Mouse (Mus musculus) neural tube, embryonic 14.5 days (tissue): ENCODE measurements around the gene Ppp1r14b. TPM values are rescaled to one million over a fixed set of nuclear protein-coding genes. Genes with fewer than 3 reads are reported as not detected.
A peak's percentile ranks its signal among the peaks of the same experiment; 100 is the strongest.

Experiments used
- ATAC-seq: fragments of 200-750 bp; cut with Nextera tagmentation; 2 replicates; pipeline ENCODE4 v1.8.0; 2017; ENCODE audit warnings: low read depth, mild to moderate bottlenecking, moderate TSS enrichment, moderate library complexity
- H3K27ac ChIP-seq: fragments of 300-500 bp; sonication (generic); 2 replicates; pipeline ENCODE4 v1.5.1; 2014; ENCODE audit warnings: low read depth, mild to moderate bottlenecking, control low read depth, low read length, moderate library complexity, mixed read lengths
- H3K27me3 ChIP-seq: fragments of 300-500 bp; sonication (generic); 2 replicates; pipeline ENCODE4 v1.6.1; 2014; ENCODE audit warnings: low read length; ENCODE audit not compliant: control insufficient read depth, insufficient read depth
- H3K36me3 ChIP-seq: fragments of 300-500 bp; sonication (generic); 2 replicates; pipeline ENCODE4 v1.6.1; 2014; ENCODE audit warnings: low read length, mixed read lengths; ENCODE audit not compliant: control insufficient read depth, insufficient read depth
- H3K4me1 ChIP-seq: fragments of 300-500 bp; sonication (generic); 2 replicates; pipeline ENCODE4 v1.6.1; 2014; ENCODE audit warnings: low read length; ENCODE audit not compliant: control insufficient read depth, insufficient read depth
- H3K4me2 ChIP-seq: fragments of 300-500 bp; sonication (generic); 2 replicates; pipeline ENCODE4 v1.6.1; 2014; ENCODE audit warnings: mild to moderate bottlenecking, low read depth, low read length, control low read depth
- H3K4me3 ChIP-seq: fragments of 300-500 bp; sonication (generic); 2 replicates; pipeline ENCODE4 v1.5.1; 2014; ENCODE audit warnings: low read depth, low read length, control low read depth, mixed read lengths
- H3K9ac ChIP-seq: fragments of 300-500 bp; sonication (generic); replicated peaks from 2 replicates; pipeline ENCODE4 v1.6.1; 2014; ENCODE audit warnings: low read depth, mild to moderate bottlenecking, control low read depth, low read length, mixed read lengths
- H3K9me3 ChIP-seq: fragments of 300-500 bp; sonication (generic); 2 replicates; pipeline ENCODE4 v1.6.1; 2016; ENCODE audit warnings: low read length; ENCODE audit not compliant: control insufficient read depth
- WGBS: fragments of 180-500 bp; shearing (Covaris S2); extraction: QIAGEN DNeasy Blood & Tissue Kit; methylation state at CpG from one replicate; pipeline ENCODE4 v1.1.7; 2014; 5-methylcytosine and 5-hydroxymethylcytosine counted together
- polyA plus RNA-seq: library from polyadenylated mRNA; unstranded; fragments of >200 nt; fragmentation: Nextera tagmentation; extraction: Ambion mirVana; gene quantifications from 2 replicates; pipeline ENCODE4 v1.2.1, GENCODE M21; 2014

Gene Ppp1r14b
- polyA plus RNA-seq, 1 experiment from 2014 or later = 140 TPM

DNA sequence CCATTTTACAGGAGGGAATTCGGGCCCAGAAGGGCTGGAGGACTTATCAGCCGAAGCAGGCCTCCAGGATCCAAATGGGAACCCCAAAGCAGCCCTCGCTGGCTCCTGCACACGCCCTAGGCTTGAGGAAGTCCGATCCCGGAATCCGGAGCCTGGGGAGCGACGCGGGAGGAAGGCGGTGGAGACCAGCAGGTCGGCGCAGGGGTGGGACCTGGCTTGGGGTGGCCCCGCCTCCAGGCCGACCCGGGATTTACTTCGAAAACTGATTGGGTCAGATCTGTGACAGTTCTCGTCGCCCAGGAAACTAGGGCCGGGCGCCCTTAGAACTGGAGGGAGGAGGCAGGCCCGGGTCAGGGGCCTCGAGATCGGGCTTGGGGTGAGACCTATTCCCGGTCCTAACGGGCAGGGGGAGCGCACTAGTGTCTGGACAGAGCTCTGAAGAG, 32.5 kb upstream of the Ppp1r14b start, which contains the start of gene Gpr137:
TSS of gene Gpr137 (minus strand) at position 232 of the 443 bp plus-strand sequence.
- peak; percentile 83 for ATAC-seq
- peak within 1 kb of the TSS; percentile 100 for H3K4me2 ChIP-seq
- peaks cover 22% of the 10 kb centered on the region for H3K4me1 ChIP-seq
- no peaks in the 10 kb centered on the region for H3K9me3 ChIP-seq
- peak within 1 kb of the TSS; percentile 94 for H3K27ac ChIP-seq
- H3K9ac ChIP-seq = peak within 1 kb of the TSS; percentile 82
- peak within 1 kb of the TSS; percentile 85 for H3K4me3 ChIP-seq
- no peaks in the 10 kb centered on the region for H3K36me3 ChIP-seq
- under 1% methylated on average over 27 of the region's 27 CpGs for WGBS
- no peaks in the 10 kb centered on the region for H3K27me3 ChIP-seq

- Histone ChIP-seq H3K4me3 (peak overlapping the region; percentile 85), H3K27ac (peak overlapping the region; percentile 94), H3K36me3 (no peaks in the 10 kb centered on the region), H3K9me3 (no peaks in the 10 kb centered on the region), H3K9ac (peak overlapping the region; percentile 82), H3K4me2 (peak overlapping the region; percentile 100), H3K27me3 (no peaks in the 10 kb centered on the region), H3K4me1 (peaks cover 22% of the 10 kb centered on the region)
- 0 out of 2 replicates have a peak, but pooled peaks have one; percentile 1 for ATAC-seq
- WGBS = 23% methylated on average over 5 of the region's 5 CpGs
Observed at GRCm38 (mm10) chr19:6942764-6943163, 32.0 kb upstream of the Ppp1r14b start.

DNA sequence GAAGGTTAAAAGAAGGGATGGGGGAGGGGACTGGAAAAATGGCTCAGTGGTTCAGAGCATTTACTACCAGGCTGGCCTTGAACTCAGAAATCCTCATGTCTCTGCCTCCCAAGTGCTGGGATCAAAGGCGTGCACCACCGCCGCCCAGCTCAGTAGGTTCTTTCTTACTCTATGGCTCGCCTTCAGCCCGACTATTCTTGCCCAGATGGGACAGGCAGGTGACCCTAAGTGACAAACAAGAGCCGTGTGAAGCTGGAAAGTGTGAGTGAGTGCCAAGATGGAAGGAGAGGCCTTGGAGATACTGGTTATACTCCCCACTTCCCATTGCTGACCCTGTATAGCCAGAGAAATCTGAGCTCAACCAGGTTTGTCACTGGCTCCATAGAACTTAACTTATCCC, 31.1 kb upstream of the Ppp1r14b start:
- H3K27ac ChIP-seq = no peak overlapping the region
- WGBS = 93% methylated on average over 6 of the region's 6 CpGs
- ATAC-seq = no peak
- H3K4me2 ChIP-seq = no peak overlapping the region
- H3K4me3 ChIP-seq = no peak overlapping the region
- no peak overlapping the region for H3K9ac ChIP-seq
- H3K36me3 ChIP-seq = no peaks in the 10 kb centered on the region
- no peaks in the 10 kb centered on the region for H3K9me3 ChIP-seq
- H3K4me1 ChIP-seq = peaks cover 19% of the 10 kb centered on the region
- H3K27me3 ChIP-seq = no peaks in the 10 kb centered on the region

DNA sequence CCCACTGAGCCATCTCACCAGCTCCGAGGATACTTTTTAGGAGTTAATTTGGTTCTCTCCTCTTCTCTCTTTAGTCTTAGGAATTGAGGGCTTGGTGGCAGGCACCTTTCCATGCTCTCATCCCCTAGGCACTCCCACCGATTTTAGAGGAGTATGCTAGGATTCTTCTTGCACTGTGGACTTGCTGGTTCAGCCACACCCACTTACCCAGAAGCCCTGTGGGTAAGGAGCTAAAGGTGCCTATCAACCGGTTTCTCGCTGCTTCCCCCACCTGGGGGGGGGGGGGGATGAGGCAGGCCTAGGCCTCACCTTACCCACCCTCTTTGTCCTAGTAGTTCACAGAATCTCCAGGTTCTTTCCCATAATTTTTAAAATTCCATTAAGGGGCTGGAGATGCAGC, 27.0 kb upstream of the Ppp1r14b start:
- Histone ChIP-seq H3K4me3 (no peak overlapping the region), H3K4me2 (no peak overlapping the region), H3K9me3 (no peaks in the 10 kb centered on the region), H3K9ac (no peak overlapping the region), H3K27ac (no peak overlapping the region), H3K27me3 (no peaks in the 10 kb centered on the region), H3K36me3 (no peaks in the 10 kb centered on the region), H3K4me1 (peaks cover 11% of the 10 kb centered on the region; the same call in 1 of the 2 replicates)
- ATAC-seq = no peak
- WGBS = 55% methylated on average over 4 of the region's 4 CpGs

GRCm38 (mm10) chr19:6948186-6948585, 26.6 kb upstream of the Ppp1r14b start:
- Histone ChIP-seq H3K4me1 (peaks cover 10% of the 10 kb centered on the region; the same call in 1 of the 2 replicates), H3K9ac (no peak overlapping the region), H3K4me2 (no peak overlapping the region), H3K9me3 (no peaks in the 10 kb centered on the region), H3K27me3 (no peaks in the 10 kb centered on the region), H3K4me3 (no peak overlapping the region), H3K27ac (no peak overlapping the region), H3K36me3 (no peaks in the 10 kb centered on the region)
- 68% methylated on average over 4 of the region's 4 CpGs for WGBS
- no peak for ATAC-seq

- Histone ChIP-seq H3K4me2 (no peak overlapping the region), H3K27ac (no peak overlapping the region)
- ATAC-seq = no peak
Observed at GRCm38 (mm10) chr19:6949532-6949931, 25.2 kb upstream of the Ppp1r14b start.

GRCm38 (mm10) chr19:6949951-6950350, 24.8 kb upstream of the Ppp1r14b start:
- ATAC-seq = no peak
- Histone ChIP-seq H3K4me1 (peaks cover 10% of the 10 kb centered on the region; the same call in 1 of the 2 replicates), H3K4me2 (peak overlapping the region; percentile 97), H3K27me3 (no peaks in the 10 kb centered on the region), H3K36me3 (no peaks in the 10 kb centered on the region), H3K9me3 (no peaks in the 10 kb centered on the region), H3K4me3 (peak overlapping the region; percentile 43), H3K27ac (peak overlapping the region; percentile 88; the same call in 1 of the 2 replicates), H3K9ac (peak overlapping the region; percentile 72)
- 42% methylated on average over 5 of the region's 5 CpGs for WGBS

More at GRCm38 (mm10) chr19:6949532-6949931, 25.2 kb upstream of the Ppp1r14b start:
- no peaks in the 10 kb centered on the region for H3K36me3 ChIP-seq
- no peaks in the 10 kb centered on the region for H3K9me3 ChIP-seq
- H3K9ac ChIP-seq = no peak overlapping the region
- H3K4me3 ChIP-seq = no peak overlapping the region
- peaks cover 10% of the 10 kb centered on the region; the same call in 1 of the 2 replicates for H3K4me1 ChIP-seq
- 95% methylated on average over 5 of the region's 5 CpGs for WGBS
- H3K27me3 ChIP-seq = no peaks in the 10 kb centered on the region

DNA sequence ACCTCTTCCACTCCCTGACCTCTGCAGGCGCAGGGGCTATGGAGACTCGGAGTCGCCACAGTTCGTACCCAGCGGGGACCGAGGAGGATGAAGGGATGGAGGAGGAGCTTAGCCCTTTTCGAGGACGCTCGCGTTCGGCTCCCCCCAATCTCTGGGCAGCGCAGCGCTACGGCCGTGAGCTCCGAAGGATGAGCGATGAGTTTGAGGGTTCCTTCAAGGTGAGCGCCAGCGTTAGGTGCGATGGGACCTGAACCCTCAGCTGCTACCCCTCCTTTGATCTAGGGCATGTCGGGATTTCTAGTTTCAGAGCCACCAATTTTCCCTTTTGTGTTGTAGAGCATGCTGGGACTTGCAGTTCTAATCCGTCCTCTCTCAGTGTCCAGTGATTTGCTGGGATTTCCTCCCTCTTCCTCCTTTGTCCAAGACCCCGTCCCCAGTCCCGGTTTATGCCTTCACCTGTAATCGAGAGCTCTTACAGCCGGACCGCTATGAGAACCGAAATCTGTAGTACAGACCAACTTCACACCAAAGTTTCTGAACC, 24.1 kb upstream of the Ppp1r14b start:
- Histone ChIP-seq H3K4me1 (peaks cover 10% of the 10 kb centered on the region; the same call in 1 of the 2 replicates), H3K9me3 (no peaks in the 10 kb centered on the region), H3K4me3 (peak overlapping the region; percentile 43), H3K27ac (peak overlapping the region; percentile 88), H3K27me3 (no peaks in the 10 kb centered on the region), H3K4me2 (peak overlapping the region; percentile 97), H3K9ac (peak overlapping the region; percentile 72), H3K36me3 (peaks cover 4% of the 10 kb centered on the region; the same call in 1 of the 2 replicates)
- WGBS = under 1% methylated on average over 28 of the region's 28 CpGs
- peak; percentile 44 for ATAC-seq

DNA sequence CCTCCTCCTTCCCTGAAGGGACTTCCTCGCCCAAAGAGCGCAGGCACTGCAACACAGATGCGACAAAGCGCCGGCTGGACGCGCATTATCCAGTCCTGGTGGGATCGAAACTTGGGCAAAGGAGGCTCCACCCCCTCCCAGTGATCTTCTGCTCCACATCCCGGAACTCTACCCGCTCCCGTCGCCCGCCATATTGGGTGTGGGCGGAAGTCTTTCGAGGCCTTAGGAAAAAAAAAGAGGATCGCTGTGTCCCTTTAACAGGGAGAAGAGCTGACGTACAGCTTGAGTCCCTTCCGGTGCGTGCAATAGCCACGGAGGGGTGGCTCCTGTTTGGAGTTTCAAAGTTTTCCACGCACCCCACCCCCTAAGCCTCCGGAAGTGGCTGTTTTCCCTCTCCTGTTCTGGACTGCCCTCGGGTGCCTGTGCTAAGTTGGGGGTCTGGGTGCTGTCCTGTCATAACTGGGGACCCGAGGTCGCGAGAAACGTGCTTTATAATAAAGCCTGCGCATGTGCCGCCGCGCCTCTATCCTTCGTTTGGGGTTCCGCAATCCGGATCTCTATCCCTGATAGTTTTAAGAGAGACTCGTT, 23.3 kb upstream of the Ppp1r14b start:
- under 1% methylated on average over 35 of the region's 35 CpGs for WGBS
- Histone ChIP-seq H3K27ac (peak overlapping the region; percentile 88), H3K4me3 (peak overlapping the region; percentile 43), H3K4me2 (peak overlapping the region; percentile 97), H3K9me3 (no peaks in the 10 kb centered on the region), H3K27me3 (no peaks in the 10 kb centered on the region), H3K36me3 (peaks cover 8% of the 10 kb centered on the region; the same call in 1 of the 2 replicates), H3K9ac (peak overlapping the region; percentile 72), H3K4me1 (peaks cover 10% of the 10 kb centered on the region; the same call in 1 of the 2 replicates)
- peak; percentile 85 for ATAC-seq
